Mouse (Mus musculus): ENCODE measurements around the gene B3gntl1.

The B3gntl1 gene

GRCm38 (mm10) chr11:121649900-121650299 is 23.1 kb downstream of the B3gntl1 start:
- in situ Hi-C loops (cut with MseI, MboI), result loop anchor here (5.0 to 10.0 kb wide), 2 partner anchors 155 to 157 kb away; no protein-coding TSS in a partner anchor

GRCm38 (mm10) chr11:121648166-121648565 is 24.8 kb downstream of the B3gntl1 start:
- in situ Hi-C loops (cut with MseI, MboI), result loop anchor here in 1 of 2 experiments (5.0 kb wide), 1 partner anchor 159 kb away; no protein-coding TSS in a partner anchor

GRCm38 (mm10) chr11:121647321-121647720 is 25.6 kb downstream of the B3gntl1 start:
- in situ Hi-C loops (cut with MseI, MboI), result loop anchor here in 1 of 2 experiments (5.0 kb wide), 1 partner anchor 160 kb away; no protein-coding TSS in a partner anchor

GRCm38 (mm10) chr11:121645394-121645793 is 27.6 kb downstream of the B3gntl1 start:
- in situ Hi-C loops (cut with MseI, MboI), result loop anchor here in 1 of 2 experiments (5.0 kb wide), 1 partner anchor 162 kb away; no protein-coding TSS in a partner anchor

- in situ Hi-C loops (cut with MseI, MboI), result no loop called here
Observed at GRCm38 (mm10) chr11:121641501-121642145, 31.3 kb downstream of the B3gntl1 start.

GRCm38 (mm10) chr11:121636646-121637045 is 36.3 kb downstream of the B3gntl1 start:
- in situ Hi-C loops (cut with MseI, MboI), result no loop called here

DNA sequence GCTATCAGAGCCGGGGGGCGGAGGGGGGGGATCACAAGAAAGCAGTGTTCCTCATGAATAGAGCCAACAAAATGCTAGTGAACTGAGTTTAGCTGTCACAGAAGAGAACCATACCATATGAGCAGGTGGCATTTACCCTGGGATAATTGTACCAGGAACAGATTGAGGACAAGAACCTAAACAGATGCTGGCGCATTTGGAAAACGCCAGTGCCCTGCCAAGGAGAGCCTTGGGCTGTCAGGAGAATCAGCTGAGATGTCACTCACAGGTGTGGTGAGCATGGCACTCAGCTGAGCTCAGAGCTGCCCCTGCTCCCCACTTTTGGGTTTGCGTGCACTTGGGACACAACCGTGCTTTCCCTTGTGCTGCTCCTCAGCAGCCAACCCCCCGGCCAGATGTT is 41.5 kb downstream of the B3gntl1 start:
- in situ Hi-C loops (cut with MseI, MboI), result no loop called here

GRCm38 (mm10) chr11:121630406-121630805 is 42.5 kb downstream of the B3gntl1 start:
- in situ Hi-C loops (cut with MseI, MboI), result no loop called here

GRCm38 (mm10) chr11:121629529-121629928 is 43.4 kb downstream of the B3gntl1 start:
- in situ Hi-C loops (cut with MseI, MboI), result no loop called here

DNA sequence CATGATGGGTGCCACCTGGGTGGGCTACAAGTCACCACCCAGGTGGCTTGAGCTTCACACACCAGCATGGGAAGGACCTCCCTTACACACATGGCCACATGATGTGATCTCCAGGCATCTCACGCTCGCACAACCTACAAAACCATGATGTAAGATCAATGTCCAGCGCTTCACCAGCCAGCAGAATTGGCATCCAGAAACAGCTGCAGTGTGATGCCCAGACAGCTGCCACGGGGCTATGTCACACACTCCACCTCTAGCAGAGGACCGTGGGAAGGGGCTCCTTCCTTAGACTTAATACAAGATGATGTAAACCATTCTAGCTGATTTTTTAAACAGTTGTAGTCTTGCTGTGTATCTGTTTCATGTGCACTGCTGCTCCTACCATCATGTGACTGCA is 45.4 kb downstream of the B3gntl1 start:
- in situ Hi-C loops (cut with MseI, MboI), result no loop called here

GRCm38 (mm10) chr11:121625007-121625406 is 47.9 kb downstream of the B3gntl1 start:
- in situ Hi-C loops (cut with MseI, MboI), result no loop called here

- in situ Hi-C loops (cut with MseI, MboI), result no loop called here
Observed at GRCm38 (mm10) chr11:121617371-121617770, 55.6 kb downstream of the B3gntl1 start.

DNA sequence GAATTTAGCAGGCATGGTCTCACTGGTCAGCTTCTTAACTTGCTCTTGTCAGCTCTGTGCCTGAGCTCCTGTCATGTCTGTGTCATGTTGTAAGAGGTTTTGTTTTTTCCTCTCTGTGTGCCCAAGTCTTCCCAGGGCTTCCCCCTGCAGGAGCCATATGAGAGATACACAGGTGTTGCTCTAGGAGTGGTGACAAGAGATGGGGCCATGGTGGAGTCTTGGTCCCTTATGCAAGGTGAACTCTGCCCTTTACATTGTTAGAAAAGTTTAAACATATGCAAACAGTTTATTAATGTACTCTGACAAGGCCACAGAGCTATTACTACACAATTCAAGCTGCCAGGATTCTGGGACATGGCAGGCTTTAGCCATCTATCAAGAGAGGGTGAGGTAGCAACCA is 56.5 kb downstream of the B3gntl1 start:
- in situ Hi-C loops (cut with MseI, MboI), result no loop called here

GRCm38 (mm10) chr11:121615961-121616485 is 56.9 kb downstream of the B3gntl1 start:
- in situ Hi-C loops (cut with MseI, MboI), result no loop called here

DNA sequence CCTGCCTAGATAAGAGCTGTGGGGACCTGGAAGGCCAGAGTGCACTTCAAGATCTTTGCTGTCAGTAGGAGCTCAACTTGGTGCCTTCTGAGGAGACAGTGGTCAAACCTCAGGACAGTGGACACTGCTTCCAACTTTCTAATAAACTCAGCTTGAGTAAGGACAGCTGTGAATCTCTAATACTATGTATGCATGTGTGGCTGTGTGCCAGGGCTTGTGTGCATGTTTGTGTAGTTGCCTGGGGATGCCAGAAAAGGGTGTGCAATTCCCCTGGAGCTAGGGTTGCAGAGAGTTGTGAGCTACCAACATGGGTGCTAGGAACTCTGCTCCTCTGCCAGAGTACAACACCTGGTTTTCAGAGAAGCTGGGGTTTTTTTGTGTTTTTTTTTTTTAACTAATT is 62.0 kb downstream of the B3gntl1 start:
- in situ Hi-C loops (cut with MseI, MboI), result no loop called here

- in situ Hi-C loops (cut with MseI, MboI), result no loop called here
Observed at GRCm38 (mm10) chr11:121605604-121606003, 67.3 kb downstream of the B3gntl1 start.

- in situ Hi-C loops (cut with MseI, MboI), result no loop called here
Observed at GRCm38 (mm10) chr11:121601422-121601821, 71.5 kb downstream of the B3gntl1 start.

GRCm38 (mm10) chr11:121597254-121597653 is 75.7 kb downstream of the B3gntl1 start:
- in situ Hi-C loops (cut with MseI, MboI), result no loop called here

DNA sequence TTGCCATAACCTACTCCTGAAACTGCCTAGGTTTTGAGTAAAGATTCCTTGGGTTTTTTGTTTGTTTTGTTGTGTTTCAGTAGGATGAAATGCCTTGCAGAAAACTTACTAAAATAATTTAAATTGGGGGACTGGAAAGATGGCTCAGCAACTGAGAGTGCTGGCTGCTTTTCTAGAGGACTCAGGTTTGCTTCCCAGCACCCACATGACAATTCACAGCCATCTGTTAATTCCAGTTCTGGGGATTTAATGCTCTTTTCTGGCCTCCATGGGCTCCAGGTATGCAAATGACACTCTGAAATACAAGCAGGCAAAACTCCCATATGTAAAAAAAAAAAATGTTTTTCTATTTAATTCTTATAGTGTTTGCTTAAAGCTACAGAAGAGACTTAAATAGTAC is 91.1 kb downstream of the B3gntl1 start:
- in situ Hi-C loops (cut with MseI, MboI), result no loop called here
